Mouse (Mus musculus) naive thymus-derived CD4-positive, alpha-beta T cell, adult 2 months (primary cell): ENCODE results near the gene Cdc37.

ENCODE experiments used
- DNase-seq: peaks from one replicate; pipeline ENCODE4 v3.0.0-alpha.2; 2011; ENCODE audit warnings: low read depth

The Cdc37 gene

GRCm38 (mm10) chr9:21149654-21150419, at the start of gene Cdc37:
Gene Cdc37 (minus strand): TSS chr9:21149982.
- DNase-seq = peak; percentile 90

- no peak for DNase-seq
These were observed 49.2 kb upstream of the Cdc37 start for GRCm38 (mm10) chr9:21198960-21199359.

GRCm38 (mm10) chr9:21197981-21198380, 48.2 kb upstream of the Cdc37 start:
- no peak for DNase-seq

- no peak for DNase-seq
These were observed 47.0 kb upstream of the Cdc37 start for GRCm38 (mm10) chr9:21196521-21197433.

- DNase-seq = peak; percentile 71
These were observed 46.1 kb upstream of the Cdc37 start for GRCm38 (mm10) chr9:21195736-21196505.

- no peak for DNase-seq
These were observed 45.2 kb upstream of the Cdc37 start for GRCm38 (mm10) chr9:21194787-21195493.

- no peak for DNase-seq
These were observed 44.0 kb upstream of the Cdc37 start for GRCm38 (mm10) chr9:21193786-21194185.

GRCm38 (mm10) chr9:21190670-21191069, 40.9 kb upstream of the Cdc37 start:
- no peak for DNase-seq

- peak; percentile 65 for DNase-seq
These were observed 40.1 kb upstream of the Cdc37 start for GRCm38 (mm10) chr9:21189905-21190304.

- DNase-seq = no peak
These were observed 35.7 kb upstream of the Cdc37 start for GRCm38 (mm10) chr9:21185436-21185835.

- DNase-seq = no peak
These were observed 35.0 kb upstream of the Cdc37 start for GRCm38 (mm10) chr9:21184733-21185132.

- DNase-seq = peak; percentile 64
These were observed 34.2 kb upstream of the Cdc37 start for GRCm38 (mm10) chr9:21183905-21184413.

GRCm38 (mm10) chr9:21183421-21183820, 33.6 kb upstream of the Cdc37 start:
- DNase-seq = no peak

GRCm38 (mm10) chr9:21181421-21182220, 31.8 kb upstream of the Cdc37 start:
- DNase-seq = peak; percentile 55

- DNase-seq = no peak
These were observed 31.1 kb upstream of the Cdc37 start for GRCm38 (mm10) chr9:21180841-21181240.

- no peak for DNase-seq
These were observed 30.6 kb upstream of the Cdc37 start for GRCm38 (mm10) chr9:21180402-21180801.

- DNase-seq = peak; percentile 72
These were observed 22.6 kb upstream of the Cdc37 start for GRCm38 (mm10) chr9:21172364-21172763.

- DNase-seq = no peak
These were observed 19.4 kb upstream of the Cdc37 start for GRCm38 (mm10) chr9:21169157-21169556.

GRCm38 (mm10) chr9:21168161-21169123, 18.7 kb upstream of the Cdc37 start:
- DNase-seq = peak; percentile 89
